Mouse (Mus musculus): ENCODE results near the gene Klhl11.
A peak's percentile ranks its signal among the peaks of the same experiment; 100 is the strongest.

Gene Klhl11

DNA sequence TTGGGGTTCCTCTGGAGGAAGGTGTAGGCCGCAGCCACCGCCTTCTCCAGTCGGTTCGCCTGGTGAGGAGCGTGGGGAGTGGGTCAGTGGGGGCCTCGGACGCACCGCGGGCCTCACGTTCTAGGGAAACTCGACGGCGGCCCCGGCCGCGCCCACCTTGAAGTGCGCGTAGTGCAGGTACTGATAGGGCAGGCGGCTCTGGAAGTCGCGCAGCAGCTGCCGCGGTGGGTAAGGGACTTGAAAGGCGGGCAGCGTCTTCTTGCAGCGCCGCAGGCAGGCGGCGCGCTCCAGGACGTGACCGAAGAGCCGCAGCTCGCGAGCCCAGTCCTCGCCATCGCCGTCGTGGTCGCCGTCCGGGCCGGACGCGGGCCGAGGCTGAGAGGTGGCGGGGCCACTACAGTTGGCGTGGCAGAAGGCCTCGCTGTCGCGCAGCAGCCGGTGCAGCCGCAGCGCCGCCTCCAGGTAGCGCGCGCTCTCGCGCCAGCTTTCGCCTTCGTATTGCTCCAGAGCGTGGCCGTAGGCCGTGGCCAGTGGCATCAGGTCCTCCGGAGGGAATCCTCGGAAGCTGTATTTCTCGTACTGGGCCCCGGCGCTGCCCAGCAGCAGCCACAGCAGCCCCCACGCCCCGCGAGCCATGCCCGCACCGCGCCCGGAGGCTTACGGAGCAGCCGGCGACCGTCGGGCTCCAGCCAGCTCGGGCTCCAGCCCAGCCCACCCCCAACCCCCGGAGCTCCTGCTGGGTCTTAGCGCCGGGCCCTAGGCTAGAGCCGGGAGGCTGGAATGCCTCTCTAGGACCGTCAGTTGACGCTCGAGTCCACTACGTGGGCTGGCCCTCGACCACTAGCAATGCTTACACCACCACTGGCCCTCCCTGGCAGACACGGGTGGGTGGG lies 58.3 kb downstream of the Klhl11 start, which contains the start of gene P3h4:
TSS of gene P3h4 (minus strand) at position 816 of the 893 bp plus-strand sequence.
- DNase-seq (ENCODE audit: extremely low spot score), result peak; percentile 89

DNA sequence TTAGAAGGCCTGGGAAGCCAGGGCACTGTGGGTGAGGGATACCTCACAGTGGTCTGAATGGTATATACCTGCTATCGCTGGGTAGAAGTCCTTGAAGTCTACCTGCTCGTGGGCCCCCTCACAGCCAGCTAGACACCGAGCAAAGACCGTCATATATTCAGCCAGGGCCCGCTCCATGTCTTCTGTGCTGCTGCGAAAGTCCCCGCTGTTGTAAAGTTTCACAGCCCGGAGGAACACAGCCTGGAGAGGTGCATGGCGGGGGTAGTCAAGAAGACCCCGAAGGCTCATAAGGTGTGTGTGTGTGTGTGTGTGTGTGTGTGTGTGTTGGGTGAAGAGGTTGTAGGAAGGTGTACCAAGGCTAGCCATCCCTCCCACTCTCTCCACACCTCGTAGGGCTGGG lies 59.0 kb downstream of the Klhl11 start:
- DNase-seq (ENCODE audit: extremely low spot score), result peak; percentile 12
